Mouse (Mus musculus): ENCODE measurements at regions not wholly inside any gene's neighbourhood (a gene's known extent, or its start where the extent isn't known, plus 50 kb on each side); places are given as distances from the start of the nearest gene placed in this dataset.

- CTCF ChIA-PET = no interaction called here
These were observed 392.4 kb upstream of the Id4 start for GRCm38 (mm10) chr13:47868656-47869055.

- CTCF ChIA-PET = no interaction called here
These were observed 391.1 kb upstream of the Id4 start for GRCm38 (mm10) chr13:47869670-47870532.

GRCm38 (mm10) chr13:47872645-47873044 lies 388.4 kb upstream of the Id4 start:
- CTCF ChIA-PET = no interaction called here

GRCm38 (mm10) chr13:47892569-47892968 lies 368.5 kb upstream of the Id4 start:
- CTCF ChIA-PET = interaction anchor here (0.6 kb wide), 1 partner anchor 8 kb away, joined by 4 read pairs; no protein-coding TSS in a partner anchor

GRCm38 (mm10) chr13:47894331-47894730 lies 366.7 kb upstream of the Id4 start:
- CTCF ChIA-PET = no interaction called here

GRCm38 (mm10) chr13:47895256-47895655 lies 365.8 kb upstream of the Id4 start:
- CTCF ChIA-PET = no interaction called here

GRCm38 (mm10) chr13:47896646-47897045 lies 364.4 kb upstream of the Id4 start:
- CTCF ChIA-PET = no interaction called here

GRCm38 (mm10) chr13:47909851-47910530 lies 351.0 kb upstream of the Id4 start:
- CTCF ChIA-PET = no interaction called here

- CTCF ChIA-PET = no interaction called here
These were observed 350.5 kb upstream of the Id4 start for GRCm38 (mm10) chr13:47910531-47910910.

GRCm38 (mm10) chr13:47916456-47916855 lies 344.6 kb upstream of the Id4 start:
- CTCF ChIA-PET = no interaction called here

GRCm38 (mm10) chr13:47917370-47917769 lies 343.7 kb upstream of the Id4 start:
- CTCF ChIA-PET = no interaction called here

GRCm38 (mm10) chr13:47921044-47921443 lies 340.0 kb upstream of the Id4 start:
- CTCF ChIA-PET = no interaction called here

- CTCF ChIA-PET = interaction anchor here (0.6 kb wide), 1 partner anchor 17 kb away, joined by 3 read pairs; no protein-coding TSS in a partner anchor
These were observed 320.3 kb upstream of the Id4 start for GRCm38 (mm10) chr13:47940696-47941095.

- CTCF ChIA-PET = no interaction called here
These were observed 318.6 kb upstream of the Id4 start for GRCm38 (mm10) chr13:47942368-47942787.

- CTCF ChIA-PET = no interaction called here
These were observed 317.4 kb upstream of the Id4 start for GRCm38 (mm10) chr13:47943645-47944044.

GRCm38 (mm10) chr13:47948098-47948865 lies 312.7 kb upstream of the Id4 start:
- CTCF ChIA-PET = no interaction called here

- CTCF ChIA-PET = no interaction called here
These were observed 310.6 kb upstream of the Id4 start for GRCm38 (mm10) chr13:47950456-47950855.

- CTCF ChIA-PET = no interaction called here
These were observed 310.0 kb upstream of the Id4 start for GRCm38 (mm10) chr13:47951043-47951442.

- CTCF ChIA-PET = no interaction called here
These were observed 308.1 kb upstream of the Id4 start for GRCm38 (mm10) chr13:47952946-47953345.

GRCm38 (mm10) chr13:47953776-47954175 lies 307.3 kb upstream of the Id4 start:
- CTCF ChIA-PET = no interaction called here

GRCm38 (mm10) chr13:47955504-47955903 lies 305.5 kb upstream of the Id4 start:
- CTCF ChIA-PET = no interaction called here

- CTCF ChIA-PET = interaction anchor here (0.5 kb wide), 1 partner anchor 17 kb away, joined by 3 read pairs; no protein-coding TSS in a partner anchor
These were observed 303.4 kb upstream of the Id4 start for GRCm38 (mm10) chr13:47957662-47958061.

Measured in spleen, embryonic (tissue).